Mouse (Mus musculus) lung, adult 2 months (tissue): ENCODE data around the gene Dydc2.

ENCODE experiments used
- CTCF ChIP-seq: fragments of 200-500 bp; IDR thresholded peaks from 2 replicates; pipeline ENCODE4 v1.5.1; 2011; ENCODE audit warnings: mild to moderate bottlenecking, low read length, control low read depth; ENCODE audit not compliant: insufficient read depth
- POLR2A ChIP-seq: fragments of 200-500 bp; IDR thresholded peaks from 2 replicates; pipeline ENCODE4 v1.6.1; 2011; ENCODE audit warnings: low read depth, mild to moderate bottlenecking, control low read depth, low read length, borderline replicate concordance; ENCODE audit errors: extremely low read depth

DNA sequence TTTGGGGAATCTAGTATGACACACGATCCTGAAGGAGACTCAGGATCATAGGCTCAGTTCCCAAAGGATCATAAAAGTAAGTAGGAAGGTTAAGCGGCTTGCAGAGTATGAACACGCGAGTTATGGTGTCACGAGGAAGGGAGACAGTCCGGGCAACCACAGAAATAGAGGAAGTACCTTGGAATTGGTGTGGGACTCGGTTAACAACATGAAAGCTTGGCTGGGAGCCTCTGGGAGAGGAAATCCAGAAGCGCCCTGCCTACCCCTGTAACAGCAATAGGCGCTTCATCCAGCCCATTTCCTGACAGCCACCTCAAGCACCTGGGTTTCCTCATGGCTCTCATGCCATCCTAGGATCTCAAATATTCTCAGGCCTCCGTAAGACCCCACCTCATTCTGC is 62.7 kb downstream of the Dydc2 start:
- TF ChIP-seq CTCF (no peak), POLR2A (no peak)
